ENCODE assay signal across 9 mouse cellular contexts in the genomic region with DNA sequence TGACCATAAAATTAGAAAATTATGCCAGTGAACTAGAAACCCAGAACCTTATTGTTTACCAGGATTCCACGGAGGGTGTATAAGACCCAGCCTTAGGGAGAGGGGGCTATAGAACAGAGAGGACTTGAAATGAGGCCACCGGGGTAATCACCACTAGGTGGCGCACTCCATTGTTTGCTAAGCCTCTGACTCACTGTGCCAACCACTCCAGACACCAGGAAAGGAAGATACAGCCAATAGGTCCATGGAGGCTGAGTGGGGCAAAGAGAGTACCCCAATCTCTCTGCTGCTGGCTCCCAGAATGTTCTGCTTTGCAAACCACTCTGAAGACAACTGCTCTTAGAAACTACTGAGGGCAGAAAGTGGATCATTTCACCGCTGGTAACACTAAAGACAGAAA.
DNase-seq lines count a peak whose midpoint lies in the region; ATAC-seq lines count a peak whose summit lies in the region.
"Had no signal": no experiment of that assay in that cellular context is flagged by ENCODE, and none has a peak within 500 bp of the region (broad histone marks: within the 10 kb centered on the region; RNA-seq: fewer than 3 reads in every experiment).

No protein-coding gene starts in this region.

- H3K36me3 ChIP-seq in hindbrain, embryonic 10.5 days = no peaks in the 10 kb centered on the region
- H3K36me3 ChIP-seq in hindbrain, embryonic 16.5 days (ENCODE audit: control insufficient read depth, insufficient read depth, low read length) = no peaks in the 10 kb centered on the region
- no peaks in the 10 kb centered on the region for H3K36me3 ChIP-seq in heart, embryonic 12.5 days
- no peaks in the 10 kb centered on the region for H3K36me3 ChIP-seq in splenic B cell, adult 2 months (ENCODE audit: control insufficient read depth, insufficient read depth, low read length, poor library complexity, severe bottlenecking)
- H3K36me3 ChIP-seq: limb, embryonic 13.5 days had no signal

- no peak overlapping the region for H3K27ac ChIP-seq in hindbrain, embryonic 10.5 days
- H3K27ac ChIP-seq in hindbrain, embryonic 16.5 days (ENCODE audit: low read depth, low read length) = no peak overlapping the region
- no peak overlapping the region for H3K27ac ChIP-seq in heart, embryonic 12.5 days (ENCODE audit: poor library complexity, severe bottlenecking)
- H3K27ac ChIP-seq: limb, embryonic 13.5 days had no signal

- H3K4me2 ChIP-seq in hindbrain, embryonic 16.5 days (ENCODE audit: low read length) = no peak overlapping the region
- no peak overlapping the region for H3K4me2 ChIP-seq in heart, embryonic 12.5 days
- H3K4me2 ChIP-seq: limb, embryonic 13.5 days had no signal

- H3K9ac ChIP-seq in hindbrain, embryonic 16.5 days (ENCODE audit: low read depth, low read length) = no peak overlapping the region
- H3K9ac ChIP-seq in heart, embryonic 12.5 days = no peak overlapping the region
- H3K9ac ChIP-seq: limb, embryonic 13.5 days had no signal

- H3K27me3 ChIP-seq in hindbrain, embryonic 10.5 days (ENCODE audit: insufficient read depth, poor library complexity, severe bottlenecking) = no peaks in the 10 kb centered on the region
- no peaks in the 10 kb centered on the region for H3K27me3 ChIP-seq in hindbrain, embryonic 16.5 days (replicated peaks; ENCODE audit: control insufficient read depth, insufficient read depth, low read length)
- no peaks in the 10 kb centered on the region for H3K27me3 ChIP-seq in heart, embryonic 12.5 days (replicated peaks)
- no peaks in the 10 kb centered on the region for H3K27me3 ChIP-seq in splenic B cell, adult 2 months (ENCODE audit: control insufficient read depth, insufficient read depth, low read length, poor library complexity, severe bottlenecking)
- H3K27me3 ChIP-seq: limb, embryonic 13.5 days had no signal

- peak; percentile 65 for DNase-seq in hindbrain, embryonic 10.5 days (ENCODE audit: low spot score)
- DNase-seq in adrenal gland, postnatal 14 days = peak; percentile 81
- DNase-seq in embryo, embryonic 11.5 days (ENCODE audit: low read depth, low spot score) = peak; percentile 30
- peak; percentile 24 for DNase-seq in large intestine, adult 2 months (ENCODE audit: low read depth, low spot score)
- DNase-seq in splenic B cell, adult 2 months (ENCODE audit: low read depth, low spot score) = peak; percentile 54

- ATAC-seq in hindbrain, embryonic 16.5 days = no peak
- 0 out of 2 replicates have a peak, but pooled peaks have one; percentile 48 for ATAC-seq in heart, embryonic 12.5 days (ENCODE audit: insufficient number of reproducible peaks, low FRiP score)
- ATAC-seq in megakaryocyte-erythroid progenitor cell, adult 5-6 weeks (replicated peaks; ENCODE audit: low FRiP score, low TSS enrichment, poor library complexity, severe bottlenecking) = peak; percentile 89

- 27% methylated on average over 4 of the region's 4 CpGs for WGBS in hindbrain, embryonic 10.5 days
- 31% methylated on average over 4 of the region's 4 CpGs for WGBS in hindbrain, embryonic 16.5 days
- 31% methylated on average over 4 of the region's 4 CpGs for WGBS in heart, embryonic 12.5 days
- 34% methylated on average over 4 of the region's 4 CpGs for WGBS in large intestine, adult 2 months

- no peaks in the 10 kb centered on the region for H3K9me3 ChIP-seq in hindbrain, embryonic 10.5 days
- H3K9me3 ChIP-seq in hindbrain, embryonic 16.5 days (ENCODE audit: control insufficient read depth, low read length) = no peaks in the 10 kb centered on the region
- no peaks in the 10 kb centered on the region for H3K9me3 ChIP-seq in heart, embryonic 12.5 days (replicated peaks)
- H3K9me3 ChIP-seq: limb, embryonic 13.5 days had no signal

- H3K4me1 ChIP-seq in hindbrain, embryonic 10.5 days (replicated peaks) = no peaks in the 10 kb centered on the region
- H3K4me1 ChIP-seq in hindbrain, embryonic 16.5 days (ENCODE audit: control insufficient read depth, insufficient read depth, low read depth, low read length) = no peaks in the 10 kb centered on the region
- peaks cover 8% of the 10 kb centered on the region; the same call in 1 of the 2 replicates for H3K4me1 ChIP-seq in heart, embryonic 12.5 days (replicated peaks)

- no peak overlapping the region for H3K4me3 ChIP-seq in hindbrain, embryonic 10.5 days
- no peak overlapping the region for H3K4me3 ChIP-seq in hindbrain, embryonic 16.5 days (ENCODE audit: low read length)
- H3K4me3 ChIP-seq in heart, embryonic 12.5 days = no peak overlapping the region
- H3K4me3 ChIP-seq: limb, embryonic 13.5 days had no signal

Comparison
In these comparisons a context has a peak if more than half of its experiments do, and no peak if none do; other contexts are left out.
1. DNase-seq: peak in every context shown above with its lines; median percentile 81 in adrenal gland, postnatal 14 days; 65 in hindbrain, embryonic 10.5 days; 54 in splenic B cell, adult 2 months; 30 in embryo, embryonic 11.5 days; 24 in large intestine, adult 2 months.